Mouse (Mus musculus) testis, adult 2 months (tissue): Measurements from ENCODE around the gene Itga11. TPM values are rescaled to one million over a fixed set of nuclear protein-coding genes. Genes with fewer than 3 reads are reported as not detected.

Experiments used
- H3K27ac ChIP-seq: fragments of 200-500 bp; 2 replicates; pipeline ENCODE4 v1.5.1; 2012; ENCODE audit warnings: low read depth, low read length; ENCODE audit not compliant: control insufficient read depth, insufficient read depth
- H3K27me3 ChIP-seq: fragments of 200-500 bp; 2 replicates; pipeline ENCODE4 v1.6.1; 2012; ENCODE audit warnings: mild to moderate bottlenecking, low read length, moderate library complexity; ENCODE audit not compliant: control insufficient read depth, insufficient read depth
- H3K36me3 ChIP-seq: fragments of 200-500 bp; 2 replicates; pipeline ENCODE4 v1.6.1; 2012; ENCODE audit warnings: mild to moderate bottlenecking, low read length; ENCODE audit not compliant: control insufficient read depth, insufficient read depth
- H3K4me1 ChIP-seq: fragments of 200-500 bp; 2 replicates; pipeline ENCODE4 v1.6.1; 2012; ENCODE audit warnings: low read length; ENCODE audit not compliant: control insufficient read depth, insufficient read depth
- H3K4me3 ChIP-seq: fragments of 200-500 bp; 2 replicates; pipeline ENCODE4 v1.5.1; 2012; ENCODE audit warnings: low read depth, mild to moderate bottlenecking, low read length, moderate library complexity, mixed read lengths; ENCODE audit not compliant: control insufficient read depth
- CTCF ChIP-seq: fragments of 200-500 bp; IDR thresholded peaks from 2 replicates; pipeline ENCODE4 v1.5.1; 2012; ENCODE audit warnings: low read depth, mild to moderate bottlenecking, inconsistent platforms, low read length, moderate library complexity; ENCODE audit not compliant: control insufficient read depth, insufficient read depth, insufficient replicate concordance
- POLR2A ChIP-seq: fragments of 200-500 bp; IDR thresholded peaks from 2 replicates; pipeline ENCODE4 v1.6.1; 2012; ENCODE audit warnings: low read depth, mild to moderate bottlenecking, inconsistent platforms, low read length, moderate library complexity; ENCODE audit not compliant: control insufficient read depth
- polyA plus RNA-seq: library from polyadenylated mRNA; depleted of rRNA; stranded (reverse); fragments of >200 nt; gene quantifications from 2 replicates; pipeline ENCODE4 v1.2.3, GENCODE M21; 2012

Itga11 gene
- polyA plus RNA-seq, 1 experiment = 3.8 TPM

GRCm38 (mm10) chr9:62811516-62812121 lies 134.0 kb downstream of the Itga11 start, which contains the start of gene Fem1b:
Gene Fem1b (minus strand): TSS chr9:62811934.
- Histone ChIP-seq H3K4me1 (peaks cover 7% of the 10 kb centered on the region), H3K36me3 (no peaks in the 10 kb centered on the region), H3K27ac (peak within 1 kb of the TSS; percentile 78), H3K4me3 (peak within 1 kb of the TSS; percentile 95), H3K27me3 (no peaks in the 10 kb centered on the region)
- TF ChIP-seq CTCF (no peak), POLR2A (peak; percentile 86)

- Histone ChIP-seq H3K27ac (peak overlapping the region; percentile 78), H3K36me3 (no peaks in the 10 kb centered on the region), H3K4me3 (peak overlapping the region; percentile 95), H3K4me1 (peaks cover 7% of the 10 kb centered on the region), H3K27me3 (no peaks in the 10 kb centered on the region)
- TF ChIP-seq POLR2A = no peak
- TF ChIP-seq CTCF = no peak
Measured at GRCm38 (mm10) chr9:62812216-62813049, 134.8 kb downstream of the Itga11 start.

GRCm38 (mm10) chr9:62814751-62815150 lies 137.1 kb downstream of the Itga11 start:
- Histone ChIP-seq H3K36me3 (no peaks in the 10 kb centered on the region), H3K27me3 (no peaks in the 10 kb centered on the region), H3K4me1 (peaks cover 7% of the 10 kb centered on the region), H3K27ac (no peak overlapping the region), H3K4me3 (no peak overlapping the region)
- TF ChIP-seq CTCF (no peak), POLR2A (no peak)

- peaks cover 3% of the 10 kb centered on the region; the same call in 1 of the 2 replicates for H3K4me1 ChIP-seq
- TF ChIP-seq CTCF (no peak), POLR2A (no peak)
- no peaks in the 10 kb centered on the region for H3K36me3 ChIP-seq
- no peak overlapping the region for H3K27ac ChIP-seq
- no peaks in the 10 kb centered on the region for H3K27me3 ChIP-seq
- no peak overlapping the region for H3K4me3 ChIP-seq
Measured at GRCm38 (mm10) chr9:62816323-62817098, 138.9 kb downstream of the Itga11 start.

- Histone ChIP-seq H3K4me1 (peaks cover under 1% of the 10 kb centered on the region; the same call in 1 of the 2 replicates), H3K27ac (no peak overlapping the region), H3K36me3 (no peaks in the 10 kb centered on the region), H3K4me3 (no peak overlapping the region), H3K27me3 (no peaks in the 10 kb centered on the region)
- TF ChIP-seq POLR2A (no peak), CTCF (no peak)
Measured at GRCm38 (mm10) chr9:62817099-62817571, 139.5 kb downstream of the Itga11 start.

- Histone ChIP-seq H3K4me3 (no peak overlapping the region), H3K27ac (no peak overlapping the region), H3K27me3 (no peaks in the 10 kb centered on the region), H3K4me1 (no peaks in the 10 kb centered on the region), H3K36me3 (no peaks in the 10 kb centered on the region)
- TF ChIP-seq POLR2A (no peak), CTCF (no peak)
Measured at GRCm38 (mm10) chr9:62817828-62818614, 140.4 kb downstream of the Itga11 start.
